Mouse (Mus musculus): ENCODE measurements around the gene Kalrn. TPM values are rescaled to one million over a fixed set of nuclear protein-coding genes. Genes with fewer than 3 reads are reported as not detected.
A peak's percentile ranks its signal among the peaks of the same experiment; 100 is the strongest.

Gene Kalrn
- polyA plus RNA-seq, 1 experiment from 2014 or later, result 30.0 TPM

DNA sequence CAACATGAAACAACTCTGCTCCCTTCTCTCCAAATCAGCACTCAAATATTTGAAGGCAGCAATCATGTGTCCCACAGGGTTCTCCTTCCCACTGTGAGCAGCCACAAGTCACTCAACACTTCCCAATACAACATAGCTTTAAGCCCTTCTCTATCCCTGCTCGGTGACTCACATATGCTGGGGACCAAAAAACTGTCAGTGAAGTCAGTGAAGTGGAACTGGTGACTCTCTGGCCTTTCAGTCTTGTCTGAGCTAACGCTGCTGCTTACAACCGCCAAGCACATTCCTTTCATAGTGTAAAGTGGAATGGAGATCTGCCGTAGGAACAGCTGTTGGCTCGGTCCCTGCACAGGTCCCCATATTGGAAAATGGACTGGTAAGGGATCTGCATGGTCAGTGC lies 241.7 kb downstream of the Kalrn start:
- Histone ChIP-seq H3K27ac (no peak overlapping the region), H3K4me3 (replicated peaks) (no peak overlapping the region), H3K9ac (no peak overlapping the region), H3K9me3 (no peaks in the 10 kb centered on the region), H3K4me1 (peaks cover 38% of the 10 kb centered on the region), H3K36me3 (replicated peaks) (peaks cover 8% of the 10 kb centered on the region; the same call in 1 of the 2 replicates), H3K27me3 (no peaks in the 10 kb centered on the region), H3K4me2 (no peak overlapping the region)
- 57% methylated on average over 5 of the region's 5 CpGs for WGBS
- ATAC-seq (ENCODE audit: low FRiP score), result no peak

- Histone ChIP-seq H3K4me1 (peaks cover 35% of the 10 kb centered on the region), H3K4me3 (replicated peaks) (no peak overlapping the region), H3K27me3 (no peaks in the 10 kb centered on the region), H3K27ac (peak overlapping the region; percentile 75), H3K9ac (no peak overlapping the region), H3K36me3 (replicated peaks) (peaks cover 8% of the 10 kb centered on the region), H3K9me3 (no peaks in the 10 kb centered on the region), H3K4me2 (peak overlapping the region; percentile 17)
- WGBS, result 45% methylated on average over 9 of the region's 9 CpGs
- no peak for ATAC-seq (ENCODE audit: low FRiP score)
These were observed 243.5 kb downstream of the Kalrn start for GRCm38 (mm10) chr16:34329876-34330275.

DNA sequence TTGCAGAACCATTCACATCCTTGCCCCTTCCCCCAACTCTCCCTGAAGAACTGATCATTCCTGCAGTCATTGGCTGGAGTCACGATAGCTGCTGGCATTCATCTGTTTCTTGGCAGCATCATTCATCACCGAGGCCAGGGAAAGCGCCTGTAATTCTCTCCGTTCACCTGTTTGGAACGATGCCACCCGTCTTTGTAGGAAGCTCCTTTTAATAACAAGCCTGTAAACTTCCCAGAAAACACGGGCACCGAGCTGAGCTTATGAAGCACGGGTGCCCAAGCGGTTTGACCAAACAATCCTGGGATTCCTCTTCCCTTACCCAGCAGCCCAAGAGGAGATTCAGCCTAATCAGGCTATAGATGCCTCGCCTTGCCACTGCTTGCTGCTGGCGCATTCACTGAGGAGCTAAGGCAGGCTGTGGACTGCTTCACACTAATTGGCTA lies 243.9 kb downstream of the Kalrn start:
- Histone ChIP-seq H3K4me1 (peaks cover 32% of the 10 kb centered on the region), H3K9ac (no peak overlapping the region), H3K9me3 (no peaks in the 10 kb centered on the region), H3K4me2 (peak overlapping the region; percentile 10; the same call in 1 of the 2 replicates), H3K4me3 (replicated peaks) (no peak overlapping the region), H3K27me3 (no peaks in the 10 kb centered on the region), H3K36me3 (replicated peaks) (peaks cover 8% of the 10 kb centered on the region), H3K27ac (peak overlapping the region; percentile 75)
- 55% methylated on average over 12 of the region's 12 CpGs for WGBS
- peak; percentile 73; the same call in 1 of the 2 replicates for ATAC-seq (ENCODE audit: low FRiP score)

GRCm38 (mm10) chr16:34327890-34328289 lies 245.4 kb downstream of the Kalrn start:
- Histone ChIP-seq H3K27me3 (no peaks in the 10 kb centered on the region), H3K4me2 (no peak overlapping the region), H3K4me1 (peaks cover 34% of the 10 kb centered on the region), H3K9me3 (no peaks in the 10 kb centered on the region), H3K9ac (no peak overlapping the region), H3K4me3 (replicated peaks) (no peak overlapping the region), H3K36me3 (replicated peaks) (peaks cover 8% of the 10 kb centered on the region), H3K27ac (no peak overlapping the region)
- 87% methylated on average over 5 of the region's 5 CpGs for WGBS
- no peak for ATAC-seq (ENCODE audit: low FRiP score)

DNA sequence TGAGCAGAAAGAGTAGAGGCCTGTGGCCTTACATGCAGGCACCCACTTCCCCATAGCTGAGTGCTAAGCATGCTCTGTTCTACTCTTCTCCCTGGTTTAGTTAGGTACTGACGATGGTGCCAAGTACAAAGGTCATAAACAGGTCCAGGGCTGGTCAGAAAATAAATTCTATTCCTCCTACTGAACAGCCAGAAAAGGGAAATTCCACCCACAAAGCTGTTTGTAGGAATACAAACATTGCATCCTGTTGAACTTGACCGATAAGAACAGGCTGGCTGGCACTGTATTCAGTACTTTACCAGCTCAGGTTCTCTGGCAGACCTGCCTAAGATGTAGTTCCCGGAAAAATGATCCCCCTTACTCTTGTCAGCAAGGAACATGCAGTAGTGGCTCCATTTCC lies 247.5 kb downstream of the Kalrn start:
- Histone ChIP-seq H3K27me3 (no peaks in the 10 kb centered on the region), H3K36me3 (replicated peaks) (no peaks in the 10 kb centered on the region; the same call in none of the 2 replicates), H3K4me3 (replicated peaks) (no peak overlapping the region), H3K9ac (no peak overlapping the region), H3K4me1 (peaks cover 25% of the 10 kb centered on the region), H3K9me3 (no peaks in the 10 kb centered on the region), H3K4me2 (no peak overlapping the region), H3K27ac (no peak overlapping the region)
- ATAC-seq (ENCODE audit: low FRiP score), result no peak
- WGBS, result 91% methylated on average over 3 of the region's 3 CpGs

GRCm38 (mm10) chr16:34325161-34325560 lies 248.2 kb downstream of the Kalrn start:
- Histone ChIP-seq H3K4me2 (no peak overlapping the region), H3K4me3 (replicated peaks) (no peak overlapping the region), H3K27me3 (no peaks in the 10 kb centered on the region), H3K9me3 (no peaks in the 10 kb centered on the region), H3K27ac (no peak overlapping the region), H3K9ac (no peak overlapping the region), H3K4me1 (peaks cover 28% of the 10 kb centered on the region), H3K36me3 (replicated peaks) (no peaks in the 10 kb centered on the region; the same call in none of the 2 replicates)
- 96% methylated on average over 4 of the region's 4 CpGs for WGBS
- ATAC-seq (ENCODE audit: low FRiP score), result no peak

DNA sequence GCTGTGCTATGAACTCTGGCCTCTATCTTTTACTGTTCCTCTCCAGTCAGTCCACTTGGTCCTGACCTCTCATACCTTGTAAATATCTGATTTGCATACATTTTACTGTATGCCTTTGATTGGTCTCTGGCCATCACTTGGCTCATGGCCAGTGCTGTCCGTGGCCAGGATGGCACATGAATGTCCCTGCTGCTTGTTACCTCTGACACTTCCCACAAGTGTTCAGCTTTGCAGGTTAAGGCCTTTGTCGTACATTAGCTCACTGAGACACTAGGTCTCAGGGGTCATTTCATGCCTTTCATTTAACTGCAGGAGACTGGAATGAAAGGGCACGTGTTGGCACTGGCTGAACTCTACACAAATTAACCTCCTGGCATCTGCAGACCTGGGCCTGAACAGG lies 248.6 kb downstream of the Kalrn start:
- H3K4me2 ChIP-seq, result no peak overlapping the region
- no peak for ATAC-seq (ENCODE audit: low FRiP score)
- no peak overlapping the region for H3K4me3 ChIP-seq (replicated peaks)
- peaks cover 28% of the 10 kb centered on the region for H3K4me1 ChIP-seq
- WGBS, result 88% methylated on average over 3 of the region's 3 CpGs
- no peaks in the 10 kb centered on the region; the same call in none of the 2 replicates for H3K36me3 ChIP-seq (replicated peaks)
- no peak overlapping the region for H3K27ac ChIP-seq
- H3K9me3 ChIP-seq, result no peaks in the 10 kb centered on the region
- H3K27me3 ChIP-seq, result no peaks in the 10 kb centered on the region
- H3K9ac ChIP-seq, result no peak overlapping the region

- 0 out of 2 replicates have a peak overlapping the region, but pooled peaks have one; percentile 5 for H3K27ac ChIP-seq
- ATAC-seq (ENCODE audit: low FRiP score), result no peak
- H3K9me3 ChIP-seq, result no peaks in the 10 kb centered on the region
- H3K4me1 ChIP-seq, result peaks cover 23% of the 10 kb centered on the region
- no peaks in the 10 kb centered on the region for H3K27me3 ChIP-seq
- H3K4me3 ChIP-seq (replicated peaks), result no peak overlapping the region
- H3K9ac ChIP-seq, result no peak overlapping the region
- no peaks in the 10 kb centered on the region; the same call in none of the 2 replicates for H3K36me3 ChIP-seq (replicated peaks)
- WGBS, result 78% methylated on average over 1 of the region's 1 CpGs
- H3K4me2 ChIP-seq, result no peak overlapping the region
These were observed 249.8 kb downstream of the Kalrn start for GRCm38 (mm10) chr16:34323496-34323895.

GRCm38 (mm10) chr16:34322546-34322945 lies 250.8 kb downstream of the Kalrn start:
- peak; percentile 67; the same call in 1 of the 2 replicates for ATAC-seq (ENCODE audit: low FRiP score)
- WGBS, result 45% methylated on average over 4 of the region's 4 CpGs
- Histone ChIP-seq H3K36me3 (replicated peaks) (no peaks in the 10 kb centered on the region; the same call in none of the 2 replicates), H3K4me2 (no peak overlapping the region), H3K4me1 (peaks cover 26% of the 10 kb centered on the region), H3K4me3 (replicated peaks) (no peak overlapping the region), H3K27me3 (no peaks in the 10 kb centered on the region), H3K27ac (no peak overlapping the region; the same call in 1 of the 2 replicates), H3K9me3 (no peaks in the 10 kb centered on the region), H3K9ac (no peak overlapping the region)

- Histone ChIP-seq H3K4me3 (replicated peaks) (no peak overlapping the region), H3K36me3 (replicated peaks) (no peaks in the 10 kb centered on the region; the same call in 1 of the 2 replicates), H3K4me1 (peaks cover 37% of the 10 kb centered on the region), H3K27me3 (no peaks in the 10 kb centered on the region), H3K27ac (no peak overlapping the region), H3K9ac (no peak overlapping the region), H3K4me2 (no peak overlapping the region), H3K9me3 (no peaks in the 10 kb centered on the region)
- ATAC-seq (ENCODE audit: low FRiP score), result no peak
- WGBS, result 74% methylated on average over 4 of the region's 4 CpGs
These were observed 252.1 kb downstream of the Kalrn start for GRCm38 (mm10) chr16:34321066-34321790.

DNA sequence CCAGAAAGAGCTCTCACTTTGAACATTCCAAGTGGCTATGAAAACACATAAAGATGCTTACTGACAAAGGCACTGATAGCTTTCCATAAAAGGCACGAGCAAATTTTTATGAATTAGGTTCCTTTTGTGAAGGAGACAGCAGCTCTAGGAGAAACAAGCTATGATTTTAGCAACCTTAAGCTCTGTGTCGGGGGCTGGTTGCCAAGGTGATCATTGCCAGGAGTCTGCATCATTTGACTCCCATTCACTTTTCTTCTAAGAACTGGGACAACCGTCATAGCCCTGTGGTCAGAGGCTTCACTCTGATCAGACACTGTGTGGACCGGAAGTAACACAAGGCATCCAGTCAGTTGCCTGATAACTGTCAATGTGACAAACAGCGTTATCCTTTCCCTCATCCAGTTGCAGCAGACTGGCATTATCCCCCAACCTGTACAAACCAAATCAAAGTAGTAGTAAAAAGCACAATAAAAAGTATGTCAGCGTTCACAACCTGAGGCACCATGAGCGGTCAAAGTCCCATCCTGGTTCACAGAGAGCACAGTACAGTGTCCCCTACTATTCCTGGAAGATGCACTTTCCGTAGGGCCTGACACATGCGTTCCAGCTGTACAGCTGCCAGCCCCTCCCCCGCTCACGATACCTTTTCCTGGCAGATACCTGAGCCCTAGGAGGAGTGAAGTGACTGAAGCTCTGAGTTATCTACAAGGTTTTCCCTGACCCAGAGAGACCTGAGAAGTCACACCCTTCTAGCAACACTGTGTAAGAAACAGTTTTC lies 253.1 kb downstream of the Kalrn start:
- 92% methylated on average over 11 of the region's 11 CpGs for WGBS
- Histone ChIP-seq H3K27me3 (no peaks in the 10 kb centered on the region), H3K4me2 (no peak overlapping the region), H3K9ac (no peak overlapping the region), H3K9me3 (no peaks in the 10 kb centered on the region), H3K4me3 (replicated peaks) (no peak overlapping the region), H3K36me3 (replicated peaks) (no peaks in the 10 kb centered on the region; the same call in 1 of the 2 replicates), H3K4me1 (peaks cover 38% of the 10 kb centered on the region), H3K27ac (no peak overlapping the region)
- no peak for ATAC-seq (ENCODE audit: low FRiP score)

DNA sequence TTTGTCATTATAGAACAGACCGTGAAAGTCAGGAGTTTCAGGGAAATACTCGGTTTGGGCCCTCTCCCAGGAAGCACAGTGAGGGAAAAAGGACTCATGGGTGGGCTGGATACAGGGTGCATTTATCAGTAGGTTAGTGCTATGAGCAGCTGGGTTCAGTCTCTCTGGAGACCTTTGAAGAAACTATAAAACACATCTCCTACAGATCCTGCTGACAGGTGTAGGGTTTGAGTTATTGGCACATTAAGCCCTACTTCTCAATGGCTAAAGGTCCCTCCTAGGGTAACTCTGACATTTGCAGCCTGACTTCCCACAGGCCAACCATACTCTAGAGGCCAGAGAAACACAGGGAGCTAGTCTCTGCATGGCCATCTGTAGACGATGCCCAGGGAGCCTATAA lies 256.2 kb downstream of the Kalrn start:
- H3K4me2 ChIP-seq, result no peak overlapping the region
- H3K4me3 ChIP-seq (replicated peaks), result no peak overlapping the region
- H3K9me3 ChIP-seq, result no peaks in the 10 kb centered on the region
- no peak overlapping the region for H3K27ac ChIP-seq
- no peak for ATAC-seq (ENCODE audit: low FRiP score)
- 60% methylated on average over 3 of the region's 3 CpGs for WGBS
- H3K4me1 ChIP-seq, result peaks cover 26% of the 10 kb centered on the region
- no peak overlapping the region for H3K9ac ChIP-seq
- peaks cover 14% of the 10 kb centered on the region for H3K36me3 ChIP-seq (replicated peaks)
- no peaks in the 10 kb centered on the region for H3K27me3 ChIP-seq
